Mouse (Mus musculus) monocyte, adult 5-6 weeks (primary cell): Measurements from ENCODE around the gene Hspbp1. TPM values are rescaled to one million over a fixed set of nuclear protein-coding genes. Genes with fewer than 3 reads are reported as not detected.

ENCODE experiments used
- ATAC-seq: fragments of 153-309, 156-312 bp; replicated peaks from 2 replicates; pipeline ENCODE4 v1.8.0; 2017; ENCODE audit warnings: mild to moderate bottlenecking; ENCODE audit not compliant: low TSS enrichment, insufficient number of reproducible peaks, severe bottlenecking, poor library complexity, low FRiP score
- total RNA-seq: library from RNA; stranded (forward); fragments of 200-1000, 200-491, 200-594 nt; gene quantifications from 3 replicates; pipeline ENCODE4 v1.2.3, GENCODE M21; 2017

Hspbp1 gene
- 12.9 to 47.3 TPM (median 16.6 TPM) in 3 replicates for total RNA-seq

GRCm38 (mm10) chr7:4684632-4685417, at the start of gene Hspbp1:
TSS of gene Hspbp1 (minus strand) at chr7:4685068.
- ATAC-seq: peak; percentile 97

- ATAC-seq: no peak
Observed at GRCm38 (mm10) chr7:4732968-4733392, 48.1 kb upstream of the Hspbp1 start.

GRCm38 (mm10) chr7:4731090-4731489, 46.2 kb upstream of the Hspbp1 start:
- ATAC-seq: no peak

GRCm38 (mm10) chr7:4725169-4725568, 40.3 kb upstream of the Hspbp1 start, which contains the start of gene Tmem150b:
TSS of gene Tmem150b (minus strand) at chr7:4725249.
- ATAC-seq: no peak

- ATAC-seq: peak; percentile 85
Observed at GRCm38 (mm10) chr7:4724359-4724758, 39.5 kb upstream of the Hspbp1 start.

- ATAC-seq: peak; percentile 62
Observed at GRCm38 (mm10) chr7:4723508-4723907, 38.6 kb upstream of the Hspbp1 start.

- no peak for ATAC-seq
Observed at GRCm38 (mm10) chr7:4719276-4719675, 34.4 kb upstream of the Hspbp1 start.

GRCm38 (mm10) chr7:4716955-4717354, 32.1 kb upstream of the Hspbp1 start:
- ATAC-seq: no peak

- no peak for ATAC-seq
Observed at GRCm38 (mm10) chr7:4712594-4712993, 27.7 kb upstream of the Hspbp1 start.

GRCm38 (mm10) chr7:4705098-4705497, 20.2 kb upstream of the Hspbp1 start:
- 0 out of 2 replicates have a peak, but pooled peaks have one; percentile 47 for ATAC-seq

- no peak for ATAC-seq
Observed at GRCm38 (mm10) chr7:4703195-4703594, 18.3 kb upstream of the Hspbp1 start.

- ATAC-seq: no peak
Observed at GRCm38 (mm10) chr7:4702334-4702733, 17.5 kb upstream of the Hspbp1 start.

- no peak for ATAC-seq
Observed at GRCm38 (mm10) chr7:4693004-4693403, 8.1 kb upstream of the Hspbp1 start.

GRCm38 (mm10) chr7:4690951-4691653, 6.2 kb upstream of the Hspbp1 start:
- ATAC-seq: no peak

- ATAC-seq: no peak
Observed at GRCm38 (mm10) chr7:4690387-4690786, 5.5 kb upstream of the Hspbp1 start, which contains the start of gene Brsk1. TSS of gene Brsk1 (plus strand) at chr7:4690604.

GRCm38 (mm10) chr7:4684203-4684602, 665 bp downstream of the Hspbp1 start:
- no peak for ATAC-seq

GRCm38 (mm10) chr7:4683307-4683706, 1.6 kb downstream of the Hspbp1 start:
- ATAC-seq: no peak

- ATAC-seq: no peak
Observed at GRCm38 (mm10) chr7:4675200-4675599, 9.7 kb downstream of the Hspbp1 start.

- no peak for ATAC-seq
Observed at GRCm38 (mm10) chr7:4674114-4674731, 10.6 kb downstream of the Hspbp1 start.
